Mouse (Mus musculus) liver, embryonic 12.5 days (tissue): ENCODE measurements around the gene Xaf1. TPM values are rescaled to one million over a fixed set of nuclear protein-coding genes. Genes with fewer than 3 reads are reported as not detected.
A peak's percentile ranks its signal among the peaks of the same experiment; 100 is the strongest.

Experiments
- ATAC-seq: fragments of 200-750 bp; cut with Nextera tagmentation; 2 replicates; pipeline ENCODE4 v1.8.0; 2017; ENCODE audit warnings: moderate number of reproducible peaks, mild to moderate bottlenecking, moderate library complexity
- H3K27ac ChIP-seq: fragments of 300-500 bp; sonication (generic); 2 replicates; pipeline ENCODE4 v1.5.1; 2016; ENCODE audit warnings: mild to moderate bottlenecking
- H3K27me3 ChIP-seq: fragments of 300-500 bp; sonication (generic); replicated peaks from 2 replicates; pipeline ENCODE4 v1.6.1; 2016; ENCODE audit warnings: mild to moderate bottlenecking, moderate library complexity
- H3K36me3 ChIP-seq: fragments of 300-500 bp; sonication (generic); 2 replicates; pipeline ENCODE4 v1.6.1; 2016; ENCODE audit warnings: mild to moderate bottlenecking, moderate library complexity
- H3K4me1 ChIP-seq: fragments of 300-500 bp; sonication (generic); 2 replicates; pipeline ENCODE4 v1.6.1; 2016
- H3K4me2 ChIP-seq: fragments of 300-500 bp; sonication (generic); 2 replicates; pipeline ENCODE4 v1.6.1; 2016; ENCODE audit warnings: mild to moderate bottlenecking, moderate library complexity
- H3K4me3 ChIP-seq: fragments of 300-500 bp; sonication (generic); 2 replicates; pipeline ENCODE4 v1.5.1; 2016; ENCODE audit warnings: mild to moderate bottlenecking, moderate library complexity
- H3K9ac ChIP-seq: fragments of 300-500 bp; sonication (generic); 2 replicates; pipeline ENCODE4 v1.6.1; 2016; ENCODE audit warnings: mild to moderate bottlenecking, moderate library complexity
- H3K9me3 ChIP-seq: fragments of 300-500 bp; sonication (generic); replicated peaks from 2 replicates; pipeline ENCODE4 v1.6.1; 2016; ENCODE audit warnings: mild to moderate bottlenecking, moderate library complexity
- WGBS: fragments of 180-500 bp; shearing (Covaris S2); methylation state at CpG from one replicate; pipeline ENCODE4 v1.1.7; 2016; ENCODE audit not compliant: insufficient replicate concordance; 5-methylcytosine and 5-hydroxymethylcytosine counted together
- polyA plus RNA-seq: library from polyadenylated mRNA; unstranded; fragments of >200 nt; fragmentation: Nextera tagmentation; extraction: Ambion mirVana; gene quantifications from 2 replicates; pipeline ENCODE4 v1.2.1, GENCODE M21; 2016

The Xaf1 gene
- 2.2 and 2.4 TPM in 2 replicates for polyA plus RNA-seq

- Histone ChIP-seq H3K4me2 (peak within 1 kb of the TSS; percentile 37), H3K9ac (no peak within 1 kb of the TSS), H3K36me3 (no peaks in the 10 kb centered on the region), H3K4me3 (peak within 1 kb of the TSS; percentile 24; the same call in 1 of the 2 replicates), H3K27ac (no peak within 1 kb of the TSS), H3K4me1 (0 out of 2 replicates have a peak, but pooled peaks cover 10% of the 10 kb centered on the region), H3K9me3 (no peaks in the 10 kb centered on the region), H3K27me3 (peaks cover 10% of the 10 kb centered on the region; the same call in 1 of the 2 replicates)
- 14% methylated on average over 6 of the region's 6 CpGs for WGBS
- ATAC-seq: peak; percentile 49
Observed at GRCm38 (mm10) chr11:72301334-72301733, at the start of gene Xaf1. Gene Xaf1, plus strand, starts transcription at chr11:72301629.

- no peaks in the 10 kb centered on the region for H3K9me3 ChIP-seq
- ATAC-seq: no peak
Observed at GRCm38 (mm10) chr11:72255629-72256028, 45.8 kb upstream of the Xaf1 start.

GRCm38 (mm10) chr11:72256441-72256840, 45.0 kb upstream of the Xaf1 start:
- H3K4me3 ChIP-seq: no peak overlapping the region
- WGBS: 57% methylated on average over 2 of the region's 2 CpGs
- no peaks in the 10 kb centered on the region for H3K9me3 ChIP-seq
- peaks cover 7% of the 10 kb centered on the region; the same call in 1 of the 2 replicates for H3K27me3 ChIP-seq
- no peak for ATAC-seq
- no peaks in the 10 kb centered on the region for H3K4me1 ChIP-seq
- H3K36me3 ChIP-seq: no peaks in the 10 kb centered on the region
- H3K9ac ChIP-seq: no peak overlapping the region
- no peak overlapping the region for H3K27ac ChIP-seq
- no peak overlapping the region for H3K4me2 ChIP-seq

More at GRCm38 (mm10) chr11:72255629-72256028, 45.8 kb upstream of the Xaf1 start:
- Histone ChIP-seq H3K9ac (no peak overlapping the region), H3K27ac (no peak overlapping the region), H3K4me2 (no peak overlapping the region), H3K27me3 (peaks cover 8% of the 10 kb centered on the region; the same call in 1 of the 2 replicates), H3K4me3 (no peak overlapping the region), H3K36me3 (no peaks in the 10 kb centered on the region), H3K4me1 (no peaks in the 10 kb centered on the region)
- WGBS: 73% methylated on average over 4 of the region's 4 CpGs

- Histone ChIP-seq H3K9me3 (no peaks in the 10 kb centered on the region), H3K27ac (no peak overlapping the region), H3K36me3 (no peaks in the 10 kb centered on the region), H3K4me2 (no peak overlapping the region), H3K4me3 (no peak overlapping the region), H3K27me3 (peaks cover 61% of the 10 kb centered on the region), H3K4me1 (peaks cover 10% of the 10 kb centered on the region; the same call in 1 of the 2 replicates), H3K9ac (no peak overlapping the region)
- ATAC-seq: no peak
- WGBS: 10% methylated on average over 11 of the region's 11 CpGs
Observed at GRCm38 (mm10) chr11:72265483-72265882, 35.9 kb upstream of the Xaf1 start.

- Histone ChIP-seq H3K27me3 (peaks cover 66% of the 10 kb centered on the region), H3K4me1 (peaks cover 10% of the 10 kb centered on the region; the same call in 1 of the 2 replicates), H3K27ac (no peak overlapping the region), H3K4me3 (peak overlapping the region; percentile 35), H3K9me3 (no peaks in the 10 kb centered on the region), H3K4me2 (peak overlapping the region; percentile 63), H3K36me3 (no peaks in the 10 kb centered on the region), H3K9ac (0 out of 2 replicates have a peak overlapping the region, but pooled peaks have one; percentile 4)
- ATAC-seq: peak; percentile 37; the same call in 1 of the 2 replicates
- 2% methylated on average over 46 of the region's 46 CpGs for WGBS
Observed at GRCm38 (mm10) chr11:72266207-72266959, 35.0 kb upstream of the Xaf1 start.

- H3K9ac ChIP-seq: 0 out of 2 replicates have a peak within 1 kb of the TSS, but pooled peaks have one; percentile 4
- ATAC-seq: no peak
- H3K27me3 ChIP-seq: peaks cover 71% of the 10 kb centered on the region
- H3K4me3 ChIP-seq: peak within 1 kb of the TSS; percentile 35
- no peaks in the 10 kb centered on the region for H3K36me3 ChIP-seq
- H3K27ac ChIP-seq: no peak within 1 kb of the TSS
- peak within 1 kb of the TSS; percentile 63 for H3K4me2 ChIP-seq
- 6% methylated on average over 36 of the region's 36 CpGs for WGBS
- peaks cover 10% of the 10 kb centered on the region; the same call in 1 of the 2 replicates for H3K4me1 ChIP-seq
- H3K9me3 ChIP-seq: no peaks in the 10 kb centered on the region
Observed at GRCm38 (mm10) chr11:72266960-72267560, 34.4 kb upstream of the Xaf1 start, which contains the start of gene Slc13a5. Gene Slc13a5, minus strand, starts transcription at chr11:72267222.

GRCm38 (mm10) chr11:72271761-72272160, 29.7 kb upstream of the Xaf1 start:
- ATAC-seq: no peak
- Histone ChIP-seq H3K4me2 (no peak overlapping the region), H3K4me1 (peaks cover 2% of the 10 kb centered on the region; the same call in 1 of the 2 replicates), H3K4me3 (no peak overlapping the region), H3K9ac (no peak overlapping the region), H3K27me3 (peaks cover 35% of the 10 kb centered on the region), H3K9me3 (no peaks in the 10 kb centered on the region), H3K27ac (no peak overlapping the region), H3K36me3 (no peaks in the 10 kb centered on the region)
- whole genome bisulfite sequencing: 48% methylated on average over 1 of the region's 1 CpGs

GRCm38 (mm10) chr11:72273341-72273740, 28.1 kb upstream of the Xaf1 start:
- Histone ChIP-seq H3K36me3 (no peaks in the 10 kb centered on the region), H3K27ac (no peak overlapping the region), H3K4me1 (no peaks in the 10 kb centered on the region), H3K4me3 (no peak overlapping the region), H3K27me3 (peaks cover 19% of the 10 kb centered on the region), H3K4me2 (no peak overlapping the region), H3K9ac (no peak overlapping the region), H3K9me3 (no peaks in the 10 kb centered on the region)
- ATAC-seq: no peak
- WGBS: 37% methylated on average over 3 of the region's 3 CpGs

GRCm38 (mm10) chr11:72281143-72281851, 20.1 kb upstream of the Xaf1 start:
- H3K4me2 ChIP-seq: no peak overlapping the region
- H3K36me3 ChIP-seq: no peaks in the 10 kb centered on the region
- H3K4me1 ChIP-seq: no peaks in the 10 kb centered on the region
- 65% methylated on average over 5 of the region's 5 CpGs for WGBS
- no peak overlapping the region for H3K27ac ChIP-seq
- no peaks in the 10 kb centered on the region for H3K9me3 ChIP-seq
- H3K9ac ChIP-seq: no peak overlapping the region
- ATAC-seq: no peak
- no peaks in the 10 kb centered on the region for H3K27me3 ChIP-seq
- no peak overlapping the region for H3K4me3 ChIP-seq

- Histone ChIP-seq H3K36me3 (no peaks in the 10 kb centered on the region), H3K4me1 (no peaks in the 10 kb centered on the region), H3K4me3 (no peak overlapping the region), H3K27ac (no peak overlapping the region), H3K9me3 (no peaks in the 10 kb centered on the region), H3K9ac (no peak overlapping the region), H3K27me3 (no peaks in the 10 kb centered on the region), H3K4me2 (no peak overlapping the region)
- ATAC-seq: no peak
- WGBS: 53% methylated on average over 5 of the region's 5 CpGs
Observed at GRCm38 (mm10) chr11:72281852-72282400, 19.5 kb upstream of the Xaf1 start.

- no peak for ATAC-seq
- Histone ChIP-seq H3K36me3 (no peaks in the 10 kb centered on the region), H3K27me3 (no peaks in the 10 kb centered on the region), H3K4me1 (no peaks in the 10 kb centered on the region), H3K4me2 (no peak overlapping the region), H3K9ac (no peak overlapping the region), H3K27ac (no peak overlapping the region), H3K4me3 (no peak overlapping the region), H3K9me3 (no peaks in the 10 kb centered on the region)
- WGBS: 77% methylated on average over 15 of the region's 16 CpGs
Observed at GRCm38 (mm10) chr11:72283486-72284224, 17.8 kb upstream of the Xaf1 start.
